Mouse (Mus musculus): ENCODE data around the gene Pgm5. TPM values are rescaled to one million over a fixed set of nuclear protein-coding genes. Genes with fewer than 3 reads are reported as not detected.

Pgm5 gene
- polyA plus RNA-seq, 1 experiment = 0.44 TPM

DNA sequence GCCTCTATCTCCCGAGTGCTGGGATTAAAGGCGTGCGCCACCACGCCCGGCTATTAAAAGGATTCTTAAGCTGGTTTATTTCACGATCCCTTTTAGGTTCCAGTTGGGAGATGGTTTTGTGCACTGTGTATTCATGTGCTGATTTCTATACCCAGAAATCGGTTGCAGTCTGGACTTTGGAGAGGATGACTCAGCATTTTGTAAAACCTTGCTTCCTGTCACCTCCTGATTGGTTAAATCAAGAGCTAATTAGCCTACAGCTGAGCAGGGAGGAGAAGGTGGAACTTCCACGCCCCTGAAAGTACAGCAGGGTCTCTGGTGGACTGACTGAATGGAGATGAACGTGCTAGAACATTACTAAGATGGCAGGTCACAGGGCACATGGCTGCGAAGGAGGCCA, 175.2 kb downstream of the Pgm5 start:
- H3K4me3 ChIP-seq (ENCODE audit: extremely low read depth, insufficient read depth, insufficient read length) = no peak overlapping the region
- H3K4me1 ChIP-seq (ENCODE audit: control insufficient read depth, insufficient read depth, insufficient read length) = no peaks in the 10 kb centered on the region; the same call in 1 of the 2 replicates
- TF ChIP-seq POLR2A (IDR thresholded peaks at IDR 0.05; ENCODE audit: low read depth, low read length) (no peak), CTCF (IDR thresholded peaks at IDR 0.05; ENCODE audit: extremely low read depth, insufficient read depth, insufficient read length, insufficient replicate concordance) (no peak)
- H3K27ac ChIP-seq (ENCODE audit: insufficient read depth, low read length) = no peak overlapping the region
- WGBS = 79% methylated on average over 10 of the region's 10 CpGs
- no peaks in the 10 kb centered on the region for H3K36me3 ChIP-seq (ENCODE audit: control insufficient read depth, insufficient read depth, low read length)
- H3K27me3 ChIP-seq (ENCODE audit: control insufficient read depth, insufficient read depth, low read length) = no peaks in the 10 kb centered on the region
- no peak for DNase-seq (ENCODE audit: low read depth in 1 of 2, low spot score in 2 of 2)

DNA sequence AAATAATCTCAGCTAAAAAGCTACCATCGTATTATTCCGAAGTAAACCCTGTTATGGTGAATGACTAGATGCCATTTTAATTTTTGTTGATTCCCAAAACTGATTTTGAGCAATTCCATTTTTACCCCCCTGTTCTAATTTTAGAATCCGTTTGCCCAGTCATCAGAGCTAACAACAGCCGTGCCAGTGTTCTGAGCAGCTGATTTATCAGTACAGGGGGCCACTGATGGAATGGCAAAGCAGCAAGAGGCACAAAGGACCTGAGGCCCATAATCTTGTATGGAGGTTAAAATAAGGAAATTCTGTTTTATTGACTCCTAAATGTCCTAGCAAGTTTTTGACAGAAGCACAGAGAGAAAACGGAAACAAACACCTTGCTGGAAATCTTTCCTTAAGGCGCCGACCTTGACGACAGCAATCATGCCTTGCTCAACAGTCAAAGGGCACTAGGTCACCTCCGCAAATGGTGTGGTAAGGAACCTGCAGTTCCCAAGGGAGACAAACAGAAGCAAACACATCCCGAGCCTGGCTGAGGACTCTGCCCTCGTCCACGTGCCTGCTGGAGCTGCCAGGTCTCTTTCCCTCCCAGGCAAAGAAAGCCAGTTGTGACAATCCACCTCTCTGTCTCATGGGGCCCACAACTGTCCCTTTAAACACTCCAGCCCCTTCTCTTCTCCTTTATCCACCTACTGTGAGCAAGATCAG, 178.5 kb downstream of the Pgm5 start:
- no peak for DNase-seq (ENCODE audit: low read depth in 1 of 2, low spot score in 2 of 2)
- 77% methylated on average over 12 of the region's 12 CpGs for WGBS
- H3K27me3 ChIP-seq (ENCODE audit: control insufficient read depth, insufficient read depth, low read length) = no peaks in the 10 kb centered on the region
- no peaks in the 10 kb centered on the region for H3K36me3 ChIP-seq (ENCODE audit: control insufficient read depth, insufficient read depth, low read length)
- no peak overlapping the region for H3K4me3 ChIP-seq (ENCODE audit: extremely low read depth, insufficient read depth, insufficient read length)
- no peak overlapping the region for H3K27ac ChIP-seq (ENCODE audit: insufficient read depth, low read length)
- H3K4me1 ChIP-seq (ENCODE audit: control insufficient read depth, insufficient read depth, insufficient read length) = no peaks in the 10 kb centered on the region
- TF ChIP-seq POLR2A (IDR thresholded peaks at IDR 0.05; ENCODE audit: low read depth, low read length) = no peak
- TF ChIP-seq CTCF (IDR thresholded peaks at IDR 0.05; ENCODE audit: extremely low read depth, insufficient read depth, insufficient read length, insufficient replicate concordance) = no peak

- DNase-seq (ENCODE audit: low read depth in 1 of 2, low spot score in 2 of 2) = no peak
- Histone ChIP-seq H3K4me1 (ENCODE audit: control insufficient read depth, insufficient read depth, insufficient read length) (no peaks in the 10 kb centered on the region), H3K27ac (ENCODE audit: insufficient read depth, low read length) (no peak overlapping the region), H3K27me3 (ENCODE audit: control insufficient read depth, insufficient read depth, low read length) (no peaks in the 10 kb centered on the region), H3K36me3 (ENCODE audit: control insufficient read depth, insufficient read depth, low read length) (no peaks in the 10 kb centered on the region), H3K4me3 (ENCODE audit: extremely low read depth, insufficient read depth, insufficient read length) (no peak overlapping the region)
- whole genome bisulfite sequencing = 89% methylated on average over 8 of the region's 8 CpGs
- TF ChIP-seq CTCF (IDR thresholded peaks at IDR 0.05; ENCODE audit: extremely low read depth, insufficient read depth, insufficient read length, insufficient replicate concordance) (no peak), POLR2A (IDR thresholded peaks at IDR 0.05; ENCODE audit: low read depth, low read length) (no peak)
Observed at GRCm38 (mm10) chr19:24677242-24677984, 184.2 kb downstream of the Pgm5 start.

DNA sequence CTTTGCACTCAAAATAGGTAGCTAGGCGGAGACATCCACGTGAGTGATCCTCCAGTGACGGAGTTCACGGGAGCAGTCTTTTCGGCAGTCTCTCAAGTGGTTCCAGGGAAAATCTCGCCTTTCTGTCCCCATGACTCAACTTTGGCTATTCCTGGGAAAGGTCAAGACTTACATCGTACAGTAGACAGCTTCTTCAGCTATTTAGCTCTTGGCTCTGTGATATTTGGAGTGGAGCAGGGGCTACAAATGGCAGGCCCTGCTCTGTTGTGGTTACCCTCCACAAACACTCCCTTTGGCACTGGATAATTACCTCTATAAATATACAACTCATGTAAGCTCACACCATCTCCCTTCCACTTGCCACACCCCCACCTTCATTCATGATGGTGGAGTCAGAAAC, 185.2 kb downstream of the Pgm5 start:
- Histone ChIP-seq H3K27me3 (ENCODE audit: control insufficient read depth, insufficient read depth, low read length) (no peaks in the 10 kb centered on the region), H3K36me3 (ENCODE audit: control insufficient read depth, insufficient read depth, low read length) (no peaks in the 10 kb centered on the region), H3K4me1 (ENCODE audit: control insufficient read depth, insufficient read depth, insufficient read length) (peaks cover 7% of the 10 kb centered on the region; the same call in 1 of the 2 replicates), H3K4me3 (ENCODE audit: extremely low read depth, insufficient read depth, insufficient read length) (no peak overlapping the region), H3K27ac (ENCODE audit: insufficient read depth, low read length) (no peak overlapping the region)
- 89% methylated on average over 7 of the region's 7 CpGs for WGBS
- no peak for TF ChIP-seq POLR2A (IDR thresholded peaks at IDR 0.05; ENCODE audit: low read depth, low read length)
- TF ChIP-seq CTCF (IDR thresholded peaks at IDR 0.05; ENCODE audit: extremely low read depth, insufficient read depth, insufficient read length, insufficient replicate concordance) = no peak
- no peak for DNase-seq (ENCODE audit: low read depth in 1 of 2, low spot score in 2 of 2)

DNA sequence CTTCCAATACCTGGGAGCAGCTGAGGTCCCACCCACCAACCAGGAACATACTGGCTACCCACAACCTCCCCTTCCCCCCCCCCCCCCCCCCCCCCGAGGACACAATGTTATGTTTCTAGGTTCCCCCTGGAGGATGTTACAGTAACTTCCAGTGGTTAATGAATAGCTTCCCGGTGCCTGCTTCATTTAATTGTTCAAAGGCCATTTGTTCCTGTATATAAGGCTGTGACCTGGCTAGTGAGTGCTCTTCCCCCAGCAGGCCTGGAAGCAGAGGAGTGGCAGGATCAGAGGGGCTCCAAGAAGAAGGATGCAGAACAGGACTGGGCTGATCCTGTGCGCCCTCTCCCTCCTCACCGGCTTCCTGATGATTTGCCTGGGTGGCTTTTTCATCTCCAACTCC, 187.9 kb downstream of the Pgm5 start, which contains the start of gene Tmem252:
Gene Tmem252 (plus strand): TSS at position 247 of the 400 bp plus-strand sequence.
- Histone ChIP-seq H3K4me1 (ENCODE audit: control insufficient read depth, insufficient read depth, insufficient read length) (peaks cover 9% of the 10 kb centered on the region; the same call in 1 of the 2 replicates), H3K27me3 (ENCODE audit: control insufficient read depth, insufficient read depth, low read length) (no peaks in the 10 kb centered on the region), H3K36me3 (ENCODE audit: control insufficient read depth, insufficient read depth, low read length) (no peaks in the 10 kb centered on the region), H3K4me3 (ENCODE audit: extremely low read depth, insufficient read depth, insufficient read length) (no peak within 1 kb of the TSS), H3K27ac (ENCODE audit: insufficient read depth, low read length) (no peak within 1 kb of the TSS)
- DNase-seq (ENCODE audit: low read depth in 1 of 2, low spot score in 2 of 2) = no peak
- TF ChIP-seq POLR2A (IDR thresholded peaks at IDR 0.05; ENCODE audit: low read depth, low read length) = no peak
- no peak for TF ChIP-seq CTCF (IDR thresholded peaks at IDR 0.05; ENCODE audit: extremely low read depth, insufficient read depth, insufficient read length, insufficient replicate concordance)
- WGBS = 52% methylated on average over 4 of the region's 4 CpGs

GRCm38 (mm10) chr19:24673331-24673730, 188.3 kb downstream of the Pgm5 start:
- 90% methylated on average over 10 of the region's 10 CpGs for WGBS
- no peaks in the 10 kb centered on the region for H3K27me3 ChIP-seq (ENCODE audit: control insufficient read depth, insufficient read depth, low read length)
- no peak overlapping the region for H3K27ac ChIP-seq (ENCODE audit: insufficient read depth, low read length)
- DNase-seq (ENCODE audit: low read depth in 1 of 2, low spot score in 2 of 2) = no peak
- H3K4me1 ChIP-seq (ENCODE audit: control insufficient read depth, insufficient read depth, insufficient read length) = peaks cover 9% of the 10 kb centered on the region; the same call in 1 of the 2 replicates
- no peak for TF ChIP-seq CTCF (IDR thresholded peaks at IDR 0.05; ENCODE audit: extremely low read depth, insufficient read depth, insufficient read length, insufficient replicate concordance)
- no peak for TF ChIP-seq POLR2A (IDR thresholded peaks at IDR 0.05; ENCODE audit: low read depth, low read length)
- no peak overlapping the region for H3K4me3 ChIP-seq (ENCODE audit: extremely low read depth, insufficient read depth, insufficient read length)
- no peaks in the 10 kb centered on the region for H3K36me3 ChIP-seq (ENCODE audit: control insufficient read depth, insufficient read depth, low read length)
